Mouse (Mus musculus) cerebellum, postnatal 25 days (tissue): ENCODE measurements around the gene Ankrd49.

ENCODE experiments used
- DNase-seq, 2 experiments: peaks; one replicate each; pipeline ENCODE4 v3.0.0; 2021; ENCODE audit warnings: mixed read lengths in 2 of 2

The Ankrd49 gene

GRCm38 (mm10) chr9:14740151-14740924 lies 44.3 kb downstream of the Ankrd49 start, which contains the start of gene Piwil4:
Gene Piwil4 (minus strand): TSS chr9:14740733.
- DNase-seq, result no peak

GRCm38 (mm10) chr9:14739498-14740150 lies 45.0 kb downstream of the Ankrd49 start:
- DNase-seq, result no peak

DNA sequence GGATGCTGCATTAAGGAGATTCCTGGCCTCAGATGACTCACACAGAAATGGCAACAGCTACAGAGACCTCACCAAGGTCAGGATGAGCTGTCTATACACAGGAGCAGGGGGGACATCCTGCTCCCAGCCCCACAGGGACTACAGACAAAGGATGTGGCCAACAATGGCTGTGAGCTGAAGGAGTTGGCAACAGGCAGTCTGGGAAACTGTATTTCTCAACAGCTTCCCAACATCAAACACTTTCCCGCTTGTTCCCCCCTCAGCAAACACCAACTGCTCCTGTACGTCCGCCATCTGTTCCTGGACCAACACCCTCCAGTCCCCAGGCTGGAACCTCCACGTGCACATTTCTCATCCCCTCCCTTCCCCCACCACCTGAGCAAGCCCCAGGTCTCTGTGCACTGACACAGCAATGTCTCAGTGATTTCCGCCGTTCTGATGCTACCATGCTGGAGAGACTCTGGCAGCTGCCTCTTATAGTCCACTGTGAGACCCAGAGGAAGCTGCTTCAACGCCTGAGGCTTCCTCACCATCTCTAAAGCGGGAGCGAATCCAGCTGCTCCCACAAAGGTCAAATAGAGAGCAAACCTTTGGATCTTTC lies 53.6 kb downstream of the Ankrd49 start:
- peak; percentile 6 to 27 for DNase-seq
